Mouse (Mus musculus) neural tube, embryonic 11.5 days (tissue): ENCODE results near the gene Prpf40b. TPM values are rescaled to one million over a fixed set of nuclear protein-coding genes. Genes with fewer than 3 reads are reported as not detected.

Experiments
- ATAC-seq: fragments of 200-750 bp; cut with Nextera tagmentation; 2 replicates; pipeline ENCODE4 v1.8.0; 2017; ENCODE audit warnings: moderate number of reproducible peaks, mild to moderate bottlenecking, moderate TSS enrichment, moderate library complexity; ENCODE audit not compliant: insufficient read depth, low FRiP score, low TSS enrichment
- DNase-seq: peaks from one replicate; pipeline ENCODE4 v3.0.0-alpha.2; 2015; ENCODE audit warnings: low spot score
- H3K27ac ChIP-seq: fragments of 300-500 bp; sonication (generic); 2 replicates; pipeline ENCODE4 v1.5.1; 2014; ENCODE audit warnings: low read depth, mild to moderate bottlenecking, low read length
- H3K27me3 ChIP-seq: fragments of 300-500 bp; sonication (generic); 2 replicates; pipeline ENCODE4 v1.6.1; 2014; ENCODE audit warnings: mild to moderate bottlenecking, low read length, mixed read lengths; ENCODE audit not compliant: control insufficient read depth, insufficient read depth
- H3K36me3 ChIP-seq: fragments of 300-500 bp; sonication (generic); 2 replicates; pipeline ENCODE4 v1.6.1; 2014; ENCODE audit warnings: mild to moderate bottlenecking, low read length, moderate library complexity, mixed read lengths; ENCODE audit not compliant: control insufficient read depth, insufficient read depth
- H3K4me1 ChIP-seq: fragments of 300-500 bp; sonication (generic); 2 replicates; pipeline ENCODE4 v1.6.1; 2014; ENCODE audit warnings: low read length, mixed read lengths; ENCODE audit not compliant: control insufficient read depth, insufficient read depth
- H3K4me2 ChIP-seq: fragments of 300-500 bp; sonication (generic); 2 replicates; pipeline ENCODE4 v1.6.1; 2014; ENCODE audit warnings: low read depth, mild to moderate bottlenecking, moderate library complexity
- H3K4me3 ChIP-seq: fragments of 300-500 bp; sonication (generic); 2 replicates; pipeline ENCODE4 v1.5.1; 2014; ENCODE audit warnings: low read depth, low read length
- H3K9ac ChIP-seq: fragments of 300-500 bp; sonication (generic); 2 replicates; pipeline ENCODE4 v1.6.1; 2014; ENCODE audit warnings: mild to moderate bottlenecking, low read length
- H3K9me3 ChIP-seq: fragments of 300-500 bp; sonication (generic); 2 replicates; pipeline ENCODE4 v1.6.1; 2016; ENCODE audit warnings: low read length; ENCODE audit not compliant: control insufficient read depth
- WGBS: fragments of 180-500 bp; shearing (Covaris S2); extraction: QIAGEN DNeasy Blood & Tissue Kit; methylation state at CpG from one replicate; pipeline ENCODE4 v1.1.7; 2014; 5-methylcytosine and 5-hydroxymethylcytosine counted together
- polyA plus RNA-seq: library from polyadenylated mRNA; unstranded; fragments of >200 nt; fragmentation: Nextera tagmentation; extraction: Ambion mirVana; gene quantifications from 2 replicates; pipeline ENCODE4 v1.2.1, GENCODE M21; 2014

The Prpf40b gene
- polyA plus RNA-seq, 1 experiment from 2014 or later = 50.4 TPM

GRCm38 (mm10) chr15:99307476-99307875 lies 12.6 kb downstream of the Prpf40b start:
- ATAC-seq (no peak), DNase-seq (no peak)
- no peak overlapping the region for H3K9ac ChIP-seq
- H3K27me3 ChIP-seq = no peaks in the 10 kb centered on the region
- no peak overlapping the region for H3K4me2 ChIP-seq
- no peaks in the 10 kb centered on the region for H3K9me3 ChIP-seq
- H3K4me3 ChIP-seq = no peak overlapping the region
- H3K36me3 ChIP-seq = peaks cover 15% of the 10 kb centered on the region
- WGBS = 89% methylated on average over 9 of the region's 9 CpGs
- no peak overlapping the region for H3K27ac ChIP-seq
- no peaks in the 10 kb centered on the region for H3K4me1 ChIP-seq

DNA sequence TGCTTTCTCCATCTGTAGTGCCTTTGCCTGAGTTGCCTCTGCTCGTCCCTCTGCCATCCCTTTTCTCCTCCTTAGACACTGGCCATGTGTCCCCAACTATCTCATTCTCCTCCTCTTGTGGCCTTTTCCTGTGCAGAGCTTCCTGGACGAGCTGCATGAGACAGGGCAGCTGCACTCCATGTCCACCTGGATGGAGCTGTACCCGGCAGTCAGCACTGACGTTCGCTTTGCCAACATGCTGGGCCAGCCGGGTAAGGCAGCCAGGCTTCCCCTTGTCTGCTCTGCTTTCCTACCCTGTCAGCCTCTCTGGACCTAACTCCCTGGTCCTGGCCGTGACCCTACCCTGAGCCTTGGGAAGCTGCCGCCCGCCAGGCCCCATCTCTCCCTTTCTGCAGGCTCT lies 14.7 kb downstream of the Prpf40b start:
- Histone ChIP-seq H3K9ac (no peak overlapping the region), H3K4me1 (no peaks in the 10 kb centered on the region), H3K27ac (no peak overlapping the region), H3K27me3 (no peaks in the 10 kb centered on the region), H3K4me2 (no peak overlapping the region), H3K4me3 (no peak overlapping the region), H3K36me3 (peaks cover 15% of the 10 kb centered on the region), H3K9me3 (no peaks in the 10 kb centered on the region)
- ATAC-seq (no peak), DNase-seq (no peak)
- WGBS = 88% methylated on average over 9 of the region's 9 CpGs

GRCm38 (mm10) chr15:99310617-99311016 lies 15.7 kb downstream of the Prpf40b start:
- no peak overlapping the region for H3K9ac ChIP-seq
- WGBS = 92% methylated on average over 5 of the region's 5 CpGs
- no peaks in the 10 kb centered on the region for H3K9me3 ChIP-seq
- peaks cover 17% of the 10 kb centered on the region for H3K36me3 ChIP-seq
- no peak for ATAC-seq
- no peak for DNase-seq
- H3K4me1 ChIP-seq = no peaks in the 10 kb centered on the region
- H3K27me3 ChIP-seq = no peaks in the 10 kb centered on the region
- H3K4me2 ChIP-seq = no peak overlapping the region
- no peak overlapping the region for H3K4me3 ChIP-seq
- H3K27ac ChIP-seq = no peak overlapping the region

DNA sequence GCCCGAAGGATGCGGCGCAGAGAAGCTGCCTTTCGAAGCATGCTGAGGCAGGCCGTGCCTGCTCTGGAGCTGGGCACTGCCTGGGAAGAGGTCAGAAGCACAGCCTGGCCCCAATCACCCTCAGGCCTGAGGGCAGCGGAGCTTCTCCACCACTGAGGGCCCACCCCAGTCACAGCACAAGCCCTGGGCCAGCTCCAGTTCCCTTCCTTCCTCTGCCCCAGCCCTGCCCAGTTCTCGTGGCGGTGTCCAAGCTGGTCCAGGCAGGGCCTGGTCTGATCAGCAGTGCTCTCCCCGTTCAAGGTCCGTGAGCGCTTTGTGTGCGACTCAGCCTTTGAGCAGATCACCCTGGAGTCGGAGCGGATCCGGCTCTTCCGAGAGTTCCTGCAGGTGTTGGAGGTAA lies 20.0 kb downstream of the Prpf40b start:
- H3K27ac ChIP-seq = no peak overlapping the region
- 94% methylated on average over 16 of the region's 16 CpGs for WGBS

GRCm38 (mm10) chr15:99316314-99317266 lies 21.7 kb downstream of the Prpf40b start:
- peak; percentile 75 for DNase-seq
- 75% methylated on average over 16 of the region's 16 CpGs for WGBS
- H3K4me2 ChIP-seq = no peak overlapping the region
- H3K27ac ChIP-seq = peak overlapping the region; percentile 67; the same call in 1 of the 2 replicates
- no peaks in the 10 kb centered on the region for H3K27me3 ChIP-seq
- H3K36me3 ChIP-seq = peaks cover 25% of the 10 kb centered on the region
- H3K4me1 ChIP-seq = no peaks in the 10 kb centered on the region
- ATAC-seq = no peak
- no peaks in the 10 kb centered on the region for H3K9me3 ChIP-seq
- H3K9ac ChIP-seq = peak overlapping the region; percentile 40; the same call in 1 of the 2 replicates
- no peak overlapping the region for H3K4me3 ChIP-seq

More for the DNA sequence above, 20.0 kb downstream of the Prpf40b start:
- Histone ChIP-seq H3K36me3 (peaks cover 20% of the 10 kb centered on the region), H3K4me1 (no peaks in the 10 kb centered on the region), H3K9ac (no peak overlapping the region), H3K4me3 (no peak overlapping the region), H3K9me3 (no peaks in the 10 kb centered on the region), H3K4me2 (no peak overlapping the region), H3K27me3 (no peaks in the 10 kb centered on the region)
- DNase-seq (no peak), ATAC-seq (no peak)

- Histone ChIP-seq H3K9ac (no peak overlapping the region), H3K27ac (no peak overlapping the region), H3K4me2 (no peak overlapping the region), H3K27me3 (no peaks in the 10 kb centered on the region), H3K4me3 (no peak overlapping the region), H3K36me3 (peaks cover 27% of the 10 kb centered on the region), H3K4me1 (no peaks in the 10 kb centered on the region), H3K9me3 (no peaks in the 10 kb centered on the region)
- 75% methylated on average over 2 of the region's 2 CpGs for WGBS
- no peak for ATAC-seq
- no peak for DNase-seq
Measured at GRCm38 (mm10) chr15:99317267-99317651, 22.4 kb downstream of the Prpf40b start.

GRCm38 (mm10) chr15:99318071-99318470 lies 23.2 kb downstream of the Prpf40b start:
- H3K9me3 ChIP-seq = no peaks in the 10 kb centered on the region
- H3K9ac ChIP-seq = no peak overlapping the region
- H3K27me3 ChIP-seq = no peaks in the 10 kb centered on the region
- no peak for ATAC-seq
- H3K4me2 ChIP-seq = no peak overlapping the region
- H3K27ac ChIP-seq = no peak overlapping the region
- no peak for DNase-seq
- peaks cover 27% of the 10 kb centered on the region for H3K36me3 ChIP-seq
- WGBS = 91% methylated on average over 6 of the region's 6 CpGs
- H3K4me3 ChIP-seq = no peak overlapping the region
- H3K4me1 ChIP-seq = no peaks in the 10 kb centered on the region

- no peaks in the 10 kb centered on the region for H3K9me3 ChIP-seq
- no peak overlapping the region for H3K4me2 ChIP-seq
- H3K4me3 ChIP-seq = no peak overlapping the region
- no peaks in the 10 kb centered on the region for H3K4me1 ChIP-seq
- WGBS = 78% methylated on average over 14 of the region's 14 CpGs
- ATAC-seq (no peak), DNase-seq (no peak)
- no peak overlapping the region for H3K27ac ChIP-seq
- no peak overlapping the region for H3K9ac ChIP-seq
- H3K27me3 ChIP-seq = no peaks in the 10 kb centered on the region
- peaks cover 27% of the 10 kb centered on the region for H3K36me3 ChIP-seq
Measured at GRCm38 (mm10) chr15:99318861-99319410, 24.0 kb downstream of the Prpf40b start.
